Mouse (Mus musculus) kidney, embryonic 16.5 days (tissue): ENCODE measurements around the gene Txndc15. TPM values are rescaled to one million over a fixed set of nuclear protein-coding genes. Genes with fewer than 3 reads are reported as not detected.
A peak's percentile ranks its signal among the peaks of the same experiment; 100 is the strongest.

Source experiments
- ATAC-seq: fragments of 200-750 bp; cut with Nextera tagmentation; 2 replicates; pipeline ENCODE4 v1.8.0; 2017; ENCODE audit warnings: moderate TSS enrichment; ENCODE audit not compliant: low FRiP score, low TSS enrichment
- H3K27ac ChIP-seq: fragments of 300-500 bp; sonication (generic); 2 replicates; pipeline ENCODE4 v1.5.1; 2014; ENCODE audit warnings: low read length
- H3K27me3 ChIP-seq: fragments of 300-500 bp; sonication (generic); 2 replicates; pipeline ENCODE4 v1.6.1; 2014; ENCODE audit warnings: low read length, control low read depth, mixed read lengths; ENCODE audit not compliant: insufficient read depth
- H3K36me3 ChIP-seq: fragments of 300-500 bp; sonication (generic); 2 replicates; pipeline ENCODE4 v1.6.1; 2014; ENCODE audit warnings: low read length, control low read depth, mixed read lengths; ENCODE audit not compliant: insufficient read depth
- H3K4me1 ChIP-seq: fragments of 300-500 bp; sonication (generic); 2 replicates; pipeline ENCODE4 v1.6.1; 2014; ENCODE audit warnings: low read length, control low read depth, mixed read lengths; ENCODE audit not compliant: insufficient read depth
- H3K4me2 ChIP-seq: fragments of 300-500 bp; sonication (generic); replicated peaks from 2 replicates; pipeline ENCODE4 v1.6.1; 2014; ENCODE audit warnings: low read depth, low read length
- H3K4me3 ChIP-seq: fragments of 300-500 bp; sonication (generic); 2 replicates; pipeline ENCODE4 v1.5.1; 2014; ENCODE audit warnings: mild to moderate bottlenecking, low read length
- H3K9ac ChIP-seq: fragments of 300-500 bp; sonication (generic); replicated peaks from 2 replicates; pipeline ENCODE4 v1.6.1; 2014; ENCODE audit warnings: low read length
- H3K9me3 ChIP-seq: fragments of 300-500 bp; sonication (generic); 2 replicates; pipeline ENCODE4 v1.6.1; 2016; ENCODE audit warnings: low read length, control low read depth
- WGBS: fragments of 180-500 bp; shearing (Covaris S2); extraction: QIAGEN DNeasy Blood & Tissue Kit; methylation state at CpG from one replicate; pipeline ENCODE4 v1.1.7; 2014; 5-methylcytosine and 5-hydroxymethylcytosine counted together
- polyA plus RNA-seq: library from polyadenylated mRNA; unstranded; fragments of >200 nt; fragmentation: Nextera tagmentation; extraction: Ambion mirVana; gene quantifications from 2 replicates; pipeline ENCODE4 v1.2.1, GENCODE M21; 2015

Gene Txndc15
- polyA plus RNA-seq, 1 experiment from 2014 or later: 99.7 TPM

DNA sequence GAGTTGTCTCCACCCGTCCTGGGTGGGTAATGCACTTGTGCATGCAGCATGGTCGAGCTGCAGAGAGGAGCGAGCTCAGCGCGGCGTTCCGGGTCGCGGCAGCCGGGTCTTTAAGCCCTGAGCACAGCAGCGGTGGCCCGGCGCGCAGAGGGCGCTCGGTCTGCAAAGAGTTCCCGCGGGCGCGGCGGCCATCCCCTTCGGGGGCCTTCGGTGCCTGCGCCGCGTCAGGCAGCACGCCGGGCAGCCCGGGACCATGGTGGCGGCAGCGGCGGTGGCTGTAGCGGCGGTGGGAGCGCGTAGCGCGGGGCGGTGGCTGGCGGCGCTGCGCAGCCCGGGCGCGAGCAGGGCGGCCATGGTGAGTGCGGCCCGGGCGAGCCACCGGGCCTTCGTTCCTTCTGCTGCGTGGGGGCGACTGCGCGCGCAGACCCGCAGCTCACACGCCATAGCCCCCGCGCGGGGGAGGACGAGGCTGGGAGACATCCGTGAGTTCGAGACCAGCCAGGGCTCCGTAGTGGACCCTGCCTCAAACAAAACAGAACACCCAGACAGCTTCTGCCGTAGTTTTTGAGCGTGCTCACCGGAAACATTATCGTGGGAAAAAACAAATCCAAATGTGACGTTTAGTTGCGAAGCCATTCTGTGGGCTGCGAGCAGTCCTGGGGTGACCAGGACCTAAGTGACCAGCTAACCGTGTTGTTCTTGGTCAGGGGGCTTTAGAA, 12.8 kb downstream of the Txndc15 start, which contains the start of gene Pcbd2:
Pcbd2 (plus strand) TSS at position 249 of the 719 bp plus-strand sequence.
- WGBS: under 1% methylated on average over 70 of the region's 73 CpGs
- ATAC-seq: peak; percentile 94
- peak within 1 kb of the TSS; percentile 56 for H3K4me3 ChIP-seq
- peak within 1 kb of the TSS; percentile 53 for H3K4me2 ChIP-seq
- H3K4me1 ChIP-seq: no peaks in the 10 kb centered on the region
- H3K9ac ChIP-seq: peak within 1 kb of the TSS; percentile 71
- no peaks in the 10 kb centered on the region for H3K9me3 ChIP-seq
- H3K27me3 ChIP-seq: no peaks in the 10 kb centered on the region
- H3K36me3 ChIP-seq: peaks cover 10% of the 10 kb centered on the region
- peak within 1 kb of the TSS; percentile 96 for H3K27ac ChIP-seq

DNA sequence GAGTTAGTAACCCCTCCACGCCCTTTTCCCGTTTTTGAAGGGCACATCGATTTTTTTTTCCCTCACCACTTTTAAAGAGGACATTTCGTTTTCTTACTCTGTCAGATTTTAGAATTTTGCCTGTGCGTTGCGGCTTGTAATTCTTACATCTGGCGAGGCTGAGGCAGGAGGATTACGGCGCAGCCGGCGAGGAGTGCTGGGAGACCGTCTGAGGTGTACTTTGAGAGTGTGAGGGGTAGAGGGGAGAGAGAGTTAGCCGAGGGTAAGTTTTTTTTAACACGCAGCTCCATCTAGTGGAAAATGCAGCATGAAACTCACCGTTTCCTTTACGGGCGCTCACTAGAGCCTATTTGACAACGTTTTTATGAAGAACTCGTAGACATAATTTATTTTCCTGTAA, 13.4 kb downstream of the Txndc15 start:
- Histone ChIP-seq H3K9me3 (no peaks in the 10 kb centered on the region), H3K4me2 (peak overlapping the region; percentile 53), H3K4me1 (no peaks in the 10 kb centered on the region), H3K4me3 (peak overlapping the region; percentile 56), H3K27ac (peak overlapping the region; percentile 96), H3K9ac (peak overlapping the region; percentile 71), H3K27me3 (no peaks in the 10 kb centered on the region), H3K36me3 (peaks cover 10% of the 10 kb centered on the region)
- ATAC-seq: peak; percentile 88
- WGBS: 3% methylated on average over 19 of the region's 19 CpGs

DNA sequence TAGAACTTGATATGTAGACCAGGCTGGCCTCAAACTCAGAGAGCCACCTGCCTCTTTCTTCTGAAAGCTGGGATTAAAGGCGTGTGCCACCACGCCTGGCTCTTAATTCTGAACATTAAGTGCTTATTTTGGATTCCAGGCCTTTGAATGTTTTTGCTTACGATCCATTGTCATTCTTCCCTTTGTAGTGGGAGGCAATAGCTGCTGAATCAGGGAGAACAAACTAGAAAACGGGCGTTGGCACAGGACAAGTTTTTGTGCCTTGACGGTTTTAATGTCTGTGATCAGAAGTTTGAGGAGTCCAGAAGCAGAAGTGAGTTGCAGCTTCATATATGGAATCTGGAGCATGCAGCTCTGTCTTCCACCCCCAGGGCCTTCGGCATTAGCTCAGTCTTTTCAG, 16.3 kb downstream of the Txndc15 start:
- Histone ChIP-seq H3K4me3 (no peak overlapping the region), H3K36me3 (0 out of 2 replicates have a peak, but pooled peaks cover 2% of the 10 kb centered on the region), H3K4me1 (no peaks in the 10 kb centered on the region), H3K4me2 (no peak overlapping the region), H3K27ac (no peak overlapping the region), H3K9ac (no peak overlapping the region), H3K9me3 (no peaks in the 10 kb centered on the region), H3K27me3 (no peaks in the 10 kb centered on the region)
- ATAC-seq: no peak
- WGBS: 88% methylated on average over 7 of the region's 7 CpGs

DNA sequence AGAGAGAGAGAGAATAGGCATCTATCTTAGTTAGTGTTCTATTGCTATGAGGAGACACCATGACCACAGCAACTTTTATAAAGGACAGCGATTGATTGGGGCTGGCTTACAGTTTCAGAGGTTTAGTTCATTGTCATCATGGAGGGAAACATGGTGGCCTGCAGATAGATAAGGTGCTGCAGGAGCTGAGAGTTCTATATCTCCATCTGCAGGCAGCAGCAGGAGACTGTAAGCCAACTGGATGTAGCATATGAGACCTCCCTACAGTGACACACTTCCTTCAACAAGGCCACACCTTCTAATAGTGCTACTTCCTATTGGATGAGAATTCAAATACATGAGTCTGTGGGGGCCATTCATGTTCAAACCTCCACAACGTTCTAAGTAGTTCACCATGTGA, 17.7 kb downstream of the Txndc15 start:
- Histone ChIP-seq H3K4me1 (no peaks in the 10 kb centered on the region), H3K27ac (no peak overlapping the region), H3K4me2 (no peak overlapping the region), H3K27me3 (no peaks in the 10 kb centered on the region), H3K36me3 (0 out of 2 replicates have a peak, but pooled peaks cover 2% of the 10 kb centered on the region), H3K4me3 (no peak overlapping the region), H3K9me3 (no peaks in the 10 kb centered on the region), H3K9ac (no peak overlapping the region)
- ATAC-seq: no peak
- WGBS: 78% methylated on average over 2 of the region's 2 CpGs

GRCm38 (mm10) chr13:55733628-55734502, 19.4 kb downstream of the Txndc15 start:
- ATAC-seq: no peak
- no peak overlapping the region for H3K4me2 ChIP-seq
- 54% methylated on average over 22 of the region's 22 CpGs for WGBS
- no peaks in the 10 kb centered on the region for H3K27me3 ChIP-seq
- H3K36me3 ChIP-seq: 0 out of 2 replicates have a peak, but pooled peaks cover 2% of the 10 kb centered on the region
- H3K9me3 ChIP-seq: no peaks in the 10 kb centered on the region; the same call in 1 of the 2 replicates
- H3K4me1 ChIP-seq: no peaks in the 10 kb centered on the region
- 0 out of 2 replicates have a peak overlapping the region, but pooled peaks have one; percentile 40 for H3K9ac ChIP-seq
- H3K4me3 ChIP-seq: no peak overlapping the region
- H3K27ac ChIP-seq: no peak overlapping the region

GRCm38 (mm10) chr13:55737885-55738284, 23.4 kb downstream of the Txndc15 start:
- Histone ChIP-seq H3K27ac (no peak overlapping the region), H3K9ac (no peak overlapping the region), H3K36me3 (no peaks in the 10 kb centered on the region), H3K4me1 (peaks cover 10% of the 10 kb centered on the region; the same call in 1 of the 2 replicates), H3K4me3 (no peak overlapping the region), H3K4me2 (no peak overlapping the region), H3K9me3 (no peaks in the 10 kb centered on the region; the same call in 1 of the 2 replicates), H3K27me3 (no peaks in the 10 kb centered on the region)
- ATAC-seq: no peak
- 87% methylated on average over 8 of the region's 8 CpGs for WGBS

DNA sequence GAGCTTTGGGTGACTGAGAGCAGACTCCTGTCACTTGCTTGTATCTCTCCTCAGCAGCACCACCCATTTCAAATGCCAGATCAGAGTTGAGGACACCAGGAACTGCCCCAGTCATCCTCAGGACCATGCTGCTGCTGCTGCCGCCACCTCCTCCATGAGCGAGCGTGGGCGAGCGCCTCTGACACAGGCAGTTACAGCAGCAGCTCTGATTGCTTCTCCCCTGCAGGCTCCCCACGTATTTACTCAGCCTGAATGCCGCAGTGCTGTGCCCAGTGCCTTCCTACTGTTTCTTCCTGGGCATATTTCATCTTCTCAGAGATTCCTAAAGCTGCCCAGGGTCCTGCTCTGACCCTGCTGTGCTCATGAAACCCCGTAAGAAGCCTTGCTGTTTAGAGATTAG, 27.9 kb downstream of the Txndc15 start:
- no peaks in the 10 kb centered on the region for H3K27me3 ChIP-seq
- ATAC-seq: peak; percentile 59
- H3K27ac ChIP-seq: no peak overlapping the region
- no peaks in the 10 kb centered on the region; the same call in 1 of the 2 replicates for H3K36me3 ChIP-seq
- no peak overlapping the region for H3K4me3 ChIP-seq
- H3K4me1 ChIP-seq: peaks cover 12% of the 10 kb centered on the region; the same call in 1 of the 2 replicates
- peaks cover 5% of the 10 kb centered on the region; the same call in 1 of the 2 replicates for H3K9me3 ChIP-seq
- WGBS: 32% methylated on average over 8 of the region's 8 CpGs
- H3K9ac ChIP-seq: no peak overlapping the region
- no peak overlapping the region for H3K4me2 ChIP-seq

GRCm38 (mm10) chr13:55754380-55754779, 39.9 kb downstream of the Txndc15 start:
- Histone ChIP-seq H3K27ac (no peak overlapping the region), H3K9me3 (no peaks in the 10 kb centered on the region)
- WGBS: 80% methylated on average over 13 of the region's 13 CpGs

DNA sequence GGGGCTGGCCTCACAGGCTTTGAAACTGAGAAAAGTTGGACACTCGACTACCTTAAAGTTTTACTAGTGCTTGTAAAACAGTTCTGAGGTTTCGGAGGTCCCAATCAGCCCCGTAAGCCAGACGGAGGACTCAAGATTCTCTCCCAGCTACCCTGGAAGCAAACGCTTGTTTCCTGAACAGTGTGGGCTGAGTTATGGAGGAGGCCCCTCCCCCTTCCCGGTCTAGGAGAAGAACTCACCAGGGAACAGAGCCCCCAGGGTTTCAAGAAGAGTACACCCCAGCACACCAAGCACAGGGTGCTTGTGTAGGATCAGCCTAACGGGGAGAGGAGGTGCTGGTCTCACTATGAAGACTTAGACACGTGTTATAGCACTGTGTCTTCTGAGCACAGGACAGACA, 42.3 kb downstream of the Txndc15 start:
- WGBS: 13% methylated on average over 8 of the region's 8 CpGs
- peak; percentile 63; the same call in 1 of the 2 replicates for ATAC-seq
- Histone ChIP-seq H3K27ac (peak overlapping the region; percentile 47; the same call in 1 of the 2 replicates), H3K27me3 (no peaks in the 10 kb centered on the region), H3K9me3 (no peaks in the 10 kb centered on the region), H3K36me3 (no peaks in the 10 kb centered on the region), H3K4me2 (peak overlapping the region; percentile 49), H3K4me1 (peaks cover 17% of the 10 kb centered on the region), H3K4me3 (0 out of 2 replicates have a peak overlapping the region, but pooled peaks have one; percentile 14), H3K9ac (peak overlapping the region; percentile 60)

More at GRCm38 (mm10) chr13:55754380-55754779, 39.9 kb downstream of the Txndc15 start:
- Histone ChIP-seq H3K27me3 (no peaks in the 10 kb centered on the region), H3K4me2 (no peak overlapping the region), H3K4me1 (peaks cover 10% of the 10 kb centered on the region), H3K36me3 (no peaks in the 10 kb centered on the region), H3K9ac (no peak overlapping the region), H3K4me3 (no peak overlapping the region)
- no peak for ATAC-seq
